Mouse (Mus musculus): ENCODE results near the gene Crybg1.

DNA sequence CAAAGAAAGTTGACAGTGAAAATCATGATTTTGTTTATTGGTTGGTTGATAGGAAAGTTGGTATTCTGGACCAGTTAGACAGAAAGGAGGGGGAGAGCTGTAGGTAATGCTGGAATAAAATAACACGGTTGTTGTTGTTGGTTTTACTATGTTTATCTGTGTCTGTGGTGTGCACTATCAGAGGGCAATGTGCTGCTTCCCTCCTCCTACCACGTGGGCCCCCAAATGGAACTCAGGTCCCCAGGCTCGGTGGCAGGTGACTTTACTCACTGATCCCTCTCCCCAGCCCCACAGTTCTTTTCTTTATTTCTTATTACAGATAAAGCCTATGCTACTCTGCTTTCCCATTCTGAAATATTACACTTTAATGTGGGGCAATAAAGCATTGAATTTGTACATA lies 236.4 kb downstream of the Crybg1 start:
- TF ChIP-seq CTCF (IDR thresholded peaks at IDR 0.05; ENCODE audit: low read depth) (no peak), EP300 (IDR thresholded peaks at IDR 0.05; ENCODE audit: low read depth) (no peak)
